Mouse (Mus musculus) cerebellum, postnatal 14 days (tissue): ENCODE results near the gene Srbd1.

Experiments
- DNase-seq, 2 experiments: peaks; one replicate each; pipeline ENCODE4 v3.0.0; 2021; ENCODE audit warnings: mixed read lengths in 2 of 2

Srbd1 gene

DNA sequence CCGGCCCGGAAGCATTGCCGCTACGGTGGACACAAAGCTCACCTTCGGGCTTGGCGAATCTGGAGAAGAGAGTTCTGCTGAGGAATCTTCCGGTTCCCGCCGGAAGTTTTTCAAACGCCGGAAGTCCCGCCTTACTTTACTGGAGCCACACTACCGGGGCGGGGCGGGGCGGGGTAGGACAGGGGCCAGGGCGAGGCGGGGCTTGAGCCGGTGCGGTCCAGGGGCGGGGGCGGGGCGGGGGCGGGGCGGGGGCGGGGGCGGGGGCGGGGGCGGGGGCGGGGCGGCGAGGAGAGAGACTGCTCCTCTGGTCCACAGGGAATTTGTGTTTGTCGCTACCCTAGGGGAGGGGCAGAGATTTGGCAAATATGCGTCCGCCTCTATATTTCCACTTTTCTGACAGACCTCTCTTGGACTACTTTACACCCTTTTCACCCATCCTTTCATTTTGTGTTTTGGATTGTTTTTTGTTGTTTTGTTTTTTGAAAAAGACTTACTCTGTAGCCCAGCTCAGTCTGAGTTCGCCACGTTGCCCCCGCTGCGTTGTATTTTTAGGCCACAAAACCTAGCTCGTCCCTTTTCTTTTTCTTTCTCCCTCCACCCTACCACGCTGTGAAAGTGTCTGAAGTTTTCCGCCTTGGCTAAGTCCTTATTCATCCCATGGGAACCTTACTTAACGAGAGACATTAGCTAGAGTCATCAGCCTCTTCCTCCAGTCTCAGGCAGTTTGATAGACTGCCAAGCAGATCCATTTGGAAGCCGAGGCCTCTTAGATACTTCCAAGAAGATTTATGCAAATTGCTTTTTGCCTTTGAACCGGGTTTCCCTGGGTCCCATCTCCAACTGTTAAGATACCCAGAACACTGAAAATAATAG lies at the start of gene Srbd1:
Gene Srbd1, minus strand, starts transcription at position 97 of the 873 bp plus-strand sequence.
- peak; percentile 96 to 97 for DNase-seq

- no peak for DNase-seq
Observed at GRCm38 (mm10) chr17:86193979-86194378, 49.0 kb upstream of the Srbd1 start.

DNA sequence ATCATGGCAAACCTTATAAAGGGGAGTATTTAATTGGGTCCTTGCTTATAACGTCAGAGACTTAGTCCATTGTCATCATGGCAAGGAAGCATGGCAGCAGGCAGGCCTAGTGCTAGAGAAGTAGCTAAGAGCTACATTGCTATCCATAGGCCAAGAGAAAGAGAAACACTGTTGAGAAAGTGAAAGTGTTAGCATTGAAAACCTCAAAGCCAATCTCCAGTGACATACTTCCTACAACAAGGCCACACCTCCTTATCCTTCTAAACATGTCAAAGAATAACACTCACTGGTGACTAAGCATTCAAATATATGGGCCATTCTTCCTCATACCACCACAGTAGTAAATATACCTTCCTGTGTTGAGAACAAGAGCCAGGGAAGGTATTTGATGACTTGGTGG lies 42.8 kb upstream of the Srbd1 start:
- no peak for DNase-seq

DNA sequence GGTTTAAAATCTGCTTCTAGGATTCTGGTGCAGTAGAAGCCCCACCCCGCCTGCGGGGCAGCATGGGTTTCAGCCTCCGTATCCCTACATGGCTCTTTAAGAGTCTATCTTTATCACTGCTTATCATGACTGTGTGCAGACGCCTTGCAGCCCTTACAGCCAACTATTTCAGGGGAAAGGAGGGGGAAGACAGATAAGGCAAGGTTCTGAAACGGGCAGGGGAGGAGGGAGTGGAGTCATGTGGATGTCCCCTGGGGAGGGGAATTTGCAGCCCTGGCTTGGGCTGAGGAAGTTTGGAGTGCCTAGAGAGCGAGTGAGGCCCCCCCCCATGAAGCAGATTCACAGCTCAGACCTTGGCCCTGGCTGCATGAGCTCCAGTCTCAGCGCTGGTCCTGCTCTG lies 40.6 kb upstream of the Srbd1 start:
- DNase-seq, result no peak

DNA sequence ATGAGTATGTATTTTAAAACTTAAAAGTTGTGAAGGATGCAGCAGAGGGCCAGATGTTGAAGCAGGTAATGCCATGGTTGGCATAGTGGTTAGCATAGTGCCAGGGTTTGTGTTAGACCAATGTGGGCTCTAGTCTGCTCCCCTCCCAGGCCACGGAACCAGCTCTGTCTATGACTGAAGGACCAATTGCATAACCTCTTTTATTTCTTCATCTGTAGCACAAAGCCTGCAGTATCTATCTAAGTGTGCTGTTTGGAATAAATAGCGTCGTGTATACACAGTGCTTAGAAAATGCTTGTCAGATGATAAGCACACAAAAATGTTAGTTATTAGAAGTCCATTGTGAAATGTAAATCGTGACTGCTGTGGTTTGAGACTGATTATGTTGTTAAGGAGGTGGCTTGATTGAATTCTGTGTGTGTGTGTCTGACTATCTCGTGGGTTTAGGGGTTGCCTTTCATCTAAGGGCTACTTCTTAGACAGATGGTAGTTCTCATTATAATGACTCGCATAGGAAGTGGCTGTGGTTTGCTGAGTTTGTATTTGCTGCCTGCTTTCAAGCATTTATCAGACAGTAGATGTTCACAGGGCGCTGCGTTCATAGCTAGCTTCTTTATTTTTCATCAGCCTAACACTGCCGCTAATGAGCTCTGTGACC lies 39.7 kb upstream of the Srbd1 start:
- DNase-seq, result no peak

DNA sequence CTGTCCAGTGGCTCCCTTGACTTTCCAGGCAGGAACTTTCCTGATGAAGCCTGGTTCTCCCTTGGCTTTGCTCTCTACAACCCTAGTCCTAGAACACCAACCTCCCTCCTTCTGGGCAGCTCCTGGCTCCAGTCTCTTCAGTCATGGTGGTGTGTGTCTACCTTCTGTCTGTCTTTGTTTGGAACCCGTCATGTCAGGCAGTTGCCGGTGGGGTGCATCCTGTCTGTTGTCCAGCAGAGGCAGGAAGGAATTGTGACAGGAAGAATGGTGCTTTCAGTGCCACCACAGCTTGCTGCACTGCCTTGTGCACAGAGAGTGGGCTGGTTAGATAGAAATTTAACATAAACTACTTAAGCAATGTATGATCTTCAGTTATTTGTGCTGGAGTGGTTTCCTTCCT lies 38.8 kb upstream of the Srbd1 start:
- DNase-seq, result peak in 1 of 2 experiments; percentile 54

DNA sequence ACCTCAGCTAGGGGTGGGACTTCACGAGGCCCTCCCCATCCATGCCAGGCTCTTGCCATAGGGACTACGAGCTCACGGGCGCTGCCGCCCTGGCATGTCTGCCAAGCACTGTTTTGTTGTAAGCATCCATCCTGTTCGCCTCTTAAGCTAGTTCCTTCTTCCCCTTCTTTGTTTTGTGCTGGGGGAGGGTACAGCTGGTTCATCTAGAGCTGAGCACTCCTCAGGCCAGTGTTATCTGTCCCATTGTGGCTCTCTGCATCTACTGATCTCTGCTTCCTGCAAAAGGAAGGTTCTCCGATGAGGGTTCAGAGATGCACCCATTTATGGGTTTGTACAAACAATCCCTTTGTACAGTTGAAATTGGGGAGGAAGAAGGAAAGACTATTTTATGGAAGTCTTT lies 31.7 kb upstream of the Srbd1 start:
- no peak for DNase-seq

GRCm38 (mm10) chr17:86175516-86175915 lies 30.5 kb upstream of the Srbd1 start:
- DNase-seq, result no peak

- DNase-seq, result no peak
Observed at GRCm38 (mm10) chr17:86170164-86170958, 25.4 kb upstream of the Srbd1 start.

DNA sequence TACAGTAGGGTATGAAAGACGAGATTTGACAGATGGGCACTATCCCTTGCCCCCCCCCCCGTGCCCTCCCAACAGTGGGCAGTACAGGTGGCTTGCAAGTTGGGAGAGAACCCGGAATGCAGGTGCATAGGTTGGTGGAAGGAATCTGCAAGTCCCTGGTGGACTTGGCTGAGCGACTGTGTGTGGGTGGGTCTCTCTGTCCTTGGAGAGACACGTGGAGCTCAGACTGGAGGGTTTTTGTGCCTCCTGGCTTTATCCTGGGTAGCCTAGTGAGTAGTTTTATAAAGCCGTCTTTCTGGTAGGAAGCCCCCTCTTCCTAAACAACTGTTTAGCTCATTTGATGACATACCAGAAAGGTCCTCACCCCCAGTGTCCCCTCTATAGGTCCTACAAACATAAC lies 24.1 kb upstream of the Srbd1 start:
- peak; percentile 37 to 50 for DNase-seq

DNA sequence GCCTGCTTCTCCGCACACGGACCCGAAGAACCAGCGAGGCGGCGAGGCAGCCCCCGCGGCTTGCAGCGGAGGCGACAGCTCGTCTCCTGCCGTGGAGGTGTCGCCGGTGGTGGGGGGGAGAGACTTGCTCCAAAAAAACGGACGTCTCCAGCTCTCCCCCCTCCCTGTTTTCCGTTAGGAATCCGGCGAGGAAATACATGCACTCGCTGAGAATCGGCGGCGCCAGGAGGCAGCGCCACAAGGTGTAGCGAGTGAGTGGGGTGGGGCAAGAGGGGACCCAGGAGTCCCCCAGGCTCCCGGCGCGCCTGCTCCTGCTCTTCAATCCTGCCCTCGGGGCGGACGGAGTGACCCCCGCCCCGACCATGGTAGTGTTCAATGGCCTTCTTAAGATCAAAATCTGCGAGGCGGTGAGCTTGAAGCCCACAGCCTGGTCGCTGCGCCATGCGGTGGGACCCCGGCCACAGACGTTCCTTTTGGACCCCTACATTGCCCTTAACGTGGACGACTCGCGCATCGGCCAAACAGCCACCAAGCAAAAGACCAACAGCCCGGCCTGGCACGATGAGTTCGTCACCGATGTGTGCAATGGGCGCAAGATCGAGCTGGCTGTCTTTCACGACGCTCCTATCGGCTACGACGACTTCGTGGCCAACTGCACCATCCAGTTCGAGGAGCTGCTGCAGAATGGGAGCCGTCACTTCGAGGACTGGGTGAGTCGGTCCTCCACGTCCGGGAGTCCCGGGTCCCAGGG lies 23.4 kb upstream of the Srbd1 start:
- peak; percentile 70 to 71 for DNase-seq

DNA sequence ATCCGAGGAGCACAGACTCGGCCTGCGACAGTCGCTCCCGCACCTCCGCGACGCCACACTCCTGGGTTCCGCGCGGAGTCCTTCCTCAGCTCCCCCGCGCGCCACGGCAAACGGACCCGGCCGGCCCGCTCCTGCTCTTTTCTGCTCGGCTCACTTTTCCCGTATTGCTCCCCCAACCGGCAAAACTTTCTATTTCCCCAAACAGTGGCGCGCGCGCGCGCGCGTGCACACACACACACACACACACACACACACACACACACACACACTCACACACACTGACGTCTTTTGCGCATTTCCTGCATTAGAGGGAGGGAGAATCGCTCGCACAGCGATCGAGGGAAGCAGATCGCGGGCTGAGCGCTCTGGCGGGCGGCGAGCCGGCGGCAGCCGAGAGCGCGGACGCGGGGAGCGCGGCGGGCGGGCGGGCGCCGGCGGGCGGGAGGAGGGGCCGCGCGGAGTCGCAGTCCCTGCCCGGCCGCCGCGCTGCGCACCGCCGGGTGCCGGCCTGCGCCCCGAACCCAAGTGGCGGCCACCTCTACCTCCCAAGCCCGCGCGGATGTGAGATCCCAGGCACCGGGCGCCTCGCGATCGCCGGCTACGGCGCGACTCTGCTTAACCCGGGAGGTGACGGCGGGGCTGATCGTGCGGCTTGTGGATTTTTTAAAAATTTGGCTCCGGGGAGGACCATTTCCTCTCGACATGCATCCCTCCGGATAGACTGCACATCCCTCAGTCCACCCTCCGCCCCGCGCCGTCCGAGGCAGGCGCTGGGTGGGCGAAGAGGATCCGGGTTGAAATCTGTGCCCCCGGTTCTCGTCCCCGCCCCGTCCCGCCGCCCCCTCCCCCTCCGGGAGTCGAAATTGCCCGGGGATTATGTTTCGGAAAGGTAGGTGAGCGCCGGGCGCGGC lies 22.6 kb upstream of the Srbd1 start, which contains the start of gene Prkce:
Gene Prkce, plus strand, starts transcription at position 466 of the 911 bp plus-strand sequence.
- DNase-seq, result peak; percentile 85 to 91

DNA sequence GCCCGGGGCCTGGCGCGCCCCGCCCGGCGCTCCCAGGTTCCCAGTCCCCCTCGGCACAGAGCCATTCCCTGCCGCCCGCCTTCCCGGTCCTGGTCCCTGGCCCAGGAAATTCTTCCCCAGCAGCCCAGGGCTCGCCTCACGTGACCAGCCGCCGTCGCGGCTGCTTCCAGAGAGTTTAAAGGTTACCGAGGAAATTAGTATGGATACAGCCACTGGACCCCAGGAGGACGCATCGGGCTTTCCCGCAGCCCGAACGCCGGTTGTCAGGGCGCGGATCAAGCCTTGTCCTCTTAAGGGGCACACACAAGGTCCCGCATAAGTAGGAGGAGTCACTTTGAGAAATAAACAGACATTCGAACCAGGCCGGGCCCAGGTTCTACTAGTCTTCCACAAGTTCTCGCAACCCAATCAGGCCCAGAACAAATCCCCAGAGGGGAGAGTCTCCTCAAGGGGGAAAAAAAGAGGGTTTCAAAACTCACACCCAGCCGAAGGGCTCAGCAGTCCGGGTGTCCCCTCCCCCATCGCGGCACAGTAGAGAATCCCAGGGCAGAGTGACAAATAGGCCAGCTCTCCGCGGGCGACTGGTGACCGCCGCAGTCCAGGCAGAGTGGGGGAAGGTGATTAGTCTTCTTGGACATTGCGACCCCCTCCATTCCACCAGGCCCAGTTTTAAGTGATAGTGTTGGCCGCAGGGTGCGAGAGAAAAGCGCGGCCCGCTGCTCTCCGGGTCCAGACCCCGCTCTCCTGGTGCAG lies 21.8 kb upstream of the Srbd1 start:
- DNase-seq, result peak; percentile 82 to 85

DNA sequence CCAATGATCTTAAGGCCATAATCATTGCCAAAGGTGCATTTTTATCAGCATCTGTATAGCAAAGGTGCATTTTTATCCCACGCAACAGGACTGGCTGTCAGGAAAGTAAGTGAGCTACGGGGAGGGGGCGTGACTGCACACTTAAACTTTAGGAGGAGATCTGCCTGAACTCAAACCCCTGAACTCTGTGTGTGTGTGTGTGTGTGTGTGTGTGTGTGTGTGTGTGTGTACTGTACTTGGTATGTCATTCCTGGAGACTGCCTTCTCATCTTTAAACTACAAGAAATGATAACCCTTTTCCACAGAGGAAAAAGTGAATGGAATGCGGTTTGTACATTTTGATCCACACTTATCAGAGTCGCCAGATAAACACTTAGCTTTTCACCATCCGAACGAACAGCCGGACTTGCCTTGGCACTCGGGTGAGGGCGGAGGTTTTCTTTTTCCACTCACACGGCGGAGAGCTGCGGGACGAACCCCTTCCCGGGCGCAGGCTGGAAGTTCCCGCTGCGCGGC lies 21.1 kb upstream of the Srbd1 start:
- no peak for DNase-seq

- DNase-seq, result no peak
Observed at GRCm38 (mm10) chr17:86164416-86164815, 19.4 kb upstream of the Srbd1 start.

GRCm38 (mm10) chr17:86162672-86163071 lies 17.7 kb upstream of the Srbd1 start:
- peak; percentile 45 to 47 for DNase-seq

DNA sequence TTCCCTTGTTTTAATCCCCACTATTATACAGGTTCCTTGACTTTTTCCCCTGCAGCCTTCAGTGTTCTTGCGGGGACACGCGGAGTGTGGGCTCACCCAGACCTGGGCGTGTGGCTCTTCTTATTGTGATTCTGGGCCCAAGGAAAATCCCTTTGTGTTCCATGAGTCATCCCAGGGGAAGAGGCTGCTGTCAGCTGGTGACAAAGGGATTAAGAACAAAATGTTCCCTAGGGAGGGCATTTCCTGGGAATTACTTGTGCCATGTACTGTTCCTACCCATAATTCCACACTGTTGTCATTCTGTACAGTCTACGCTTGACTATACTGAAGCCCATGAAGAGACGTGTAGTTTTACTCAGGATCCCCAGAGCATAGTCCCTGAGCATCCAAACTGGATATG lies 12.0 kb upstream of the Srbd1 start:
- DNase-seq, result no peak

GRCm38 (mm10) chr17:86150867-86151348 lies 5.9 kb upstream of the Srbd1 start:
- peak; percentile 80 to 86 for DNase-seq

- DNase-seq, result no peak
Observed at GRCm38 (mm10) chr17:86149726-86150125, 4.8 kb upstream of the Srbd1 start.

- DNase-seq, result no peak
Observed at GRCm38 (mm10) chr17:86144537-86145078, 367 bp downstream of the Srbd1 start.
